Mouse (Mus musculus) forebrain, embryonic 11.5 days (tissue): Measurements from ENCODE around the gene Cds1. TPM values are rescaled to one million over a fixed set of nuclear protein-coding genes. Genes with fewer than 3 reads are reported as not detected.

Experiments
- ATAC-seq: fragments of 200-750 bp; cut with Nextera tagmentation; replicated peaks from 2 replicates; pipeline ENCODE4 v1.8.0; 2017; ENCODE audit warnings: moderate TSS enrichment; ENCODE audit not compliant: low FRiP score
- DNase-seq: peaks from one replicate; pipeline ENCODE4 v3.0.0-alpha.2; 2017; ENCODE audit warnings: low spot score
- H3K27ac ChIP-seq: fragments of 300-500 bp; sonication (generic); 2 replicates; pipeline ENCODE4 v1.5.1; 2014; ENCODE audit warnings: low read depth, low read length
- H3K27me3 ChIP-seq: fragments of 300-500 bp; sonication (generic); 2 replicates; pipeline ENCODE4 v1.6.1; 2014; ENCODE audit warnings: mild to moderate bottlenecking, low read length, mixed read lengths; ENCODE audit not compliant: control insufficient read depth, insufficient read depth
- H3K36me3 ChIP-seq: fragments of 300-500 bp; sonication (generic); 2 replicates; pipeline ENCODE4 v1.6.1; 2014; ENCODE audit warnings: mild to moderate bottlenecking, low read length, moderate library complexity, mixed read lengths; ENCODE audit not compliant: control insufficient read depth, insufficient read depth
- H3K4me1 ChIP-seq: fragments of 300-500 bp; sonication (generic); replicated peaks from 2 replicates; pipeline ENCODE4 v1.6.1; 2014; ENCODE audit warnings: low read length, mixed read lengths; ENCODE audit not compliant: control insufficient read depth, insufficient read depth
- H3K4me2 ChIP-seq: fragments of 300-500 bp; sonication (generic); 2 replicates; pipeline ENCODE4 v1.6.1; 2014; ENCODE audit warnings: low read depth, mild to moderate bottlenecking, low read length, moderate library complexity, mixed read lengths; ENCODE audit not compliant: severe bottlenecking
- H3K4me3 ChIP-seq: fragments of 300-500 bp; sonication (generic); 2 replicates; pipeline ENCODE4 v1.5.1; 2014; ENCODE audit warnings: low read depth, low read length
- H3K9ac ChIP-seq: fragments of 300-500 bp; sonication (generic); 2 replicates; pipeline ENCODE4 v1.6.1; 2014; ENCODE audit warnings: low read length
- H3K9me3 ChIP-seq: fragments of 300-500 bp; sonication (generic); 2 replicates; pipeline ENCODE4 v1.6.1; 2016; ENCODE audit warnings: low read length, mixed read lengths; ENCODE audit not compliant: control insufficient read depth
- WGBS: fragments of 180-500 bp; shearing (Covaris S2); extraction: QIAGEN DNeasy Blood & Tissue Kit; methylation state at CpG from one replicate; pipeline ENCODE4 v1.1.7; 2014; 5-methylcytosine and 5-hydroxymethylcytosine counted together
- polyA plus RNA-seq: library from polyadenylated mRNA; unstranded; fragments of >200 nt; fragmentation: Nextera tagmentation; extraction: Ambion mirVana; gene quantifications from 2 replicates; pipeline ENCODE4 v1.2.1, GENCODE M21; 2014

Gene Cds1
- polyA plus RNA-seq, 1 experiment from 2014 or later: 0.67 TPM

DNA sequence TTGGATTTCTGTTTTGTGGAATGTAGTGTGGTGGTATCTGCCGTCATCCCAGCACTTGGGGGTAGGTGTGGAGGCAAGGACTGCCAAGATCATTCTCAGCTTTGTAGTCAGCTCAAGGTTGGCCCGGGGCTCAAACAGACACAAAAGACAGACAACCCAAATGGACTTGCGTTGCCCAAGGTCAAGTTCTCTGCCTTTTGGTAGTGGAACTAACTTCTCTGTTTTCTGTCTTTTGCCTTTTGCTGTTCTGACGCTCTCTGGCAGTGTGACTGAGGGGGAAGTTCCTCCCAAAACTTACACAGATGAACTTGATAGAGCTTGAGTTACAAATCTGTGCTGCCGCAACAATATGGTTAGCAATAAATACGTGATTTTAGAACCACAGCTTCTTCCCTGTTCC is 1.3 kb downstream of the Cds1 start:
- Histone ChIP-seq H3K9ac (no peak overlapping the region), H3K4me2 (no peak overlapping the region), H3K36me3 (no peaks in the 10 kb centered on the region), H3K27me3 (peaks cover 48% of the 10 kb centered on the region), H3K9me3 (no peaks in the 10 kb centered on the region), H3K27ac (no peak overlapping the region), H3K4me1 (peaks cover 5% of the 10 kb centered on the region; the same call in 1 of the 2 replicates), H3K4me3 (no peak overlapping the region)
- 40% methylated on average over 6 of the region's 6 CpGs for WGBS
- DNase-seq: no peak
- ATAC-seq: no peak

DNA sequence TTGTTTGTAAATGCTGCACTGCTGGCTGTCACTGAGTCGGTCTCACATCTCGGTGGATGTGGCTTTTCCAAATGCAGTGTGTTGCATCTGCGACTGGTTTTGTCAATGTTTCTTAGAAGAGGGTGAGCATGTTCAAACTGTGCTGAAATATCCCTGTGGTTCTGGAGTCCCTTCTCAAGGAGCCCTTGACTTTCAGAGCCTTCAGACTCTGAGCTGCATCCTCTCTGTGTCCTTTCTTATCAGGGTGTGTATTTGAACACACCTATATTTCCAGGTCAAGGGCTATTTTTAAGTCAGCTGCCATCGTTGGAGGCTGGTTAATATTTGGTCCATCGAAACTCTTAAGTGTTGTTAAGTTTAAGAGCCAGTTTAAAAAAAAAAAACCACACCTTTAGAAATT is 2.2 kb downstream of the Cds1 start:
- Histone ChIP-seq H3K4me2 (no peak overlapping the region), H3K27me3 (peaks cover 48% of the 10 kb centered on the region), H3K4me3 (no peak overlapping the region), H3K9ac (no peak overlapping the region), H3K9me3 (no peaks in the 10 kb centered on the region), H3K27ac (no peak overlapping the region), H3K36me3 (no peaks in the 10 kb centered on the region), H3K4me1 (peaks cover 5% of the 10 kb centered on the region; the same call in 1 of the 2 replicates)
- DNase-seq (no peak), ATAC-seq (no peak)
- WGBS: 67% methylated on average over 5 of the region's 5 CpGs

DNA sequence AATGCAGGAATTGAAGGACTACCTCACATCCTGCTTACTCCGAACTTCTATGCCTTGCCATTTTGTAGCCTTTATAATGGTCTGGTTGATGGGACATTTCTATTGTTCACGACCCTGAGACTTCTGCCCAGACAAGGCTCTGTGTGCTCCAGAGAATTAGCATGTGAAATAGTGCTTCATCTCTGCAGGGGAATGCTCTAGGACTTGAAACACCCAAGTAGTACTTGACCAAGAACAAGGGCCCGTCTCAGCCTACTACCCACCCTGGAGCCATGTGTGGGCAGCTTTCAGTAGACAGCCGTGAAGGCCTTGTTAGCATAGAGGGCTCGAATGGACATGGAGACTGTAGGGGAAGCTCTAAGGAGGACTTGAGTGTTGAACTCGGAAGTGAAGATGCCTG is 2.6 kb downstream of the Cds1 start:
- no peak overlapping the region for H3K9ac ChIP-seq
- H3K27ac ChIP-seq: no peak overlapping the region
- no peak overlapping the region for H3K4me2 ChIP-seq
- H3K4me3 ChIP-seq: no peak overlapping the region
- H3K9me3 ChIP-seq: no peaks in the 10 kb centered on the region
- H3K27me3 ChIP-seq: peaks cover 48% of the 10 kb centered on the region
- H3K4me1 ChIP-seq: peaks cover 5% of the 10 kb centered on the region; the same call in 1 of the 2 replicates
- no peak for ATAC-seq
- WGBS: 69% methylated on average over 6 of the region's 6 CpGs
- H3K36me3 ChIP-seq: no peaks in the 10 kb centered on the region
- no peak for DNase-seq

DNA sequence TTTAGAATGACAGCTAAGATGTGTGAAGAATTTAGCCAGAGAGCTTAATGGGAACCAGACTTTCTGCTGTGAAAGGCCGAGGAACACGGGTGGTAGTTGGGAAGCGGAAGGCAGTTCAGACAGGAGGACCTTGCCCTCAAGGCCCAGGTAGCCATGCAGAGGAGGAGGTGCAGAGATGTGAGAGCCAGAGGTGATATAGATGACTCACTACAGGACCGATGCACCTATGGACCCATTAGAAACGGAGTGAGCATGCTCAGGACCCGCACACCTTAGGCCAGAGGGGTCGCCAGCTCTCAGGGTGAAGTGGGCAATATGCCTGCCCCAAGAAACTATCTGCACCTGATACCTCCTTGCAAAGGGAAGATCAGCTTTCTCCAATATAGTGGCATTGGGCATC is 3.6 kb downstream of the Cds1 start:
- Histone ChIP-seq H3K4me2 (no peak overlapping the region), H3K36me3 (no peaks in the 10 kb centered on the region), H3K9me3 (no peaks in the 10 kb centered on the region), H3K9ac (no peak overlapping the region), H3K27ac (no peak overlapping the region), H3K27me3 (peaks cover 42% of the 10 kb centered on the region), H3K4me3 (no peak overlapping the region), H3K4me1 (peaks cover 5% of the 10 kb centered on the region; the same call in 1 of the 2 replicates)
- DNase-seq (no peak), ATAC-seq (no peak)
- WGBS: 86% methylated on average over 7 of the region's 7 CpGs

DNA sequence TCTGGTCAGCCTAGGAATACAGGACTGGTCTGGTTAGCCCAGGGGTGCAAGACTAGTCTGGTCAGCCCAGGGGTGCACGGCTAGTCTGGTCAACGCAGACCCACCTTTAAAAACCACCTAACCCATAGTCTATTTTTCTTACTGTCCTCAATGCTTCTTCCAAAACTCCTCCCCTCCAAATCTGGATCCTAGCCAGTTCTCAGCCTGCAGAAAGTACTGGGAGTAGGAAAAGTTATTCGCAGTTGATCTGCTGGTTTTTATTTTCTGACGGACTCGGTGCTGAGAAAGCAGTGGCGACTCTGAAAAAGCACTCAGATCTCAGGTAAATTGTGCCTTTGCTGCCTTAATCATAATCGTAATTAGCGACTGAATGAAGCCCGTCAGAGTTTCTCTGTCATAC is 7.7 kb downstream of the Cds1 start:
- no peak for DNase-seq
- WGBS: 86% methylated on average over 9 of the region's 9 CpGs

DNA sequence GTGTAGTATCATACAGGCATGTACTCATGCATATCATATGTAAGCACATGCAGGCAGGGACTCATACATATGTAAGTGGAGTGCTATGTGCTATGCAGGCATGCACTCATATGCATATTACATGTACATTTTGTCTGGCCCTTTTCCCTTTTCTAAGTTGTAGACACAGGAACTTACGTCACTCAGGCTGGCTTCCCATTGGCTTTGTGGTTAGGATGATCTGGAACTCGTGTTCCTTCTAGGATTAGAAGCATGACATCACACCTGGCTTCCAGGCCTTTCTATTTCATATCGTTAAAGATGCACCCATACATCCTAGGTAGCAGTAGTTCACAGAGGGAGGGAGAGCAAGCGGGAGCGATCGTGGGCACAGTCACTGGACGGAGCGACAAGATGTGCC is 10.3 kb downstream of the Cds1 start:
- DNase-seq (no peak), ATAC-seq (no peak)
- 91% methylated on average over 8 of the region's 8 CpGs for WGBS
- Histone ChIP-seq H3K27ac (no peak overlapping the region), H3K36me3 (no peaks in the 10 kb centered on the region), H3K4me3 (no peak overlapping the region), H3K4me2 (no peak overlapping the region), H3K9me3 (no peaks in the 10 kb centered on the region), H3K27me3 (no peaks in the 10 kb centered on the region), H3K4me1 (no peaks in the 10 kb centered on the region), H3K9ac (no peak overlapping the region)

More for the DNA sequence above, 7.7 kb downstream of the Cds1 start:
- Histone ChIP-seq H3K4me2 (no peak overlapping the region), H3K9ac (no peak overlapping the region), H3K4me1 (no peaks in the 10 kb centered on the region), H3K27me3 (peaks cover 5% of the 10 kb centered on the region), H3K4me3 (no peak overlapping the region), H3K36me3 (no peaks in the 10 kb centered on the region), H3K27ac (no peak overlapping the region), H3K9me3 (no peaks in the 10 kb centered on the region)
- ATAC-seq: no peak

DNA sequence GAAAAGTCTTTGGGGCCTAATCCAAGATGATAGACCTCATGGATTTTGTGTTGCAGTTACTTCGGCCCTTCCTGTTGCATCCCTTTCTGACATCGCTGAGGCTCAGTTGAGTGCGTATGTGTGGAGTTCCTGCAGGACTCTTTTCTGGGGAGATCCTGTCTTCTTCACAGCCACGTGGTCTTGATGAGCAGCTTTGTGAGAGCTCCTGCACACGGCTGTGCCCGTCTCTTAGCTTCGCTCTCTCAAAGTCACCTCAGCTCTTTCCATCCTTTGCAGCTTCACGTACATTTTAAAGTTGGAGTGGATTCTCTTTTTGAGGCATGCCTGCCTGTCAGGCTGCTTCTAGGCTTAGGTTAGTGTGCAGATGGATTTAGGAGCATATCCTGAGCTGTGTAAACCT is 11.6 kb downstream of the Cds1 start:
- no peak overlapping the region for H3K4me3 ChIP-seq
- H3K27ac ChIP-seq: no peak overlapping the region
- H3K27me3 ChIP-seq: no peaks in the 10 kb centered on the region
- H3K9ac ChIP-seq: no peak overlapping the region
- no peak overlapping the region for H3K4me2 ChIP-seq
- no peaks in the 10 kb centered on the region for H3K36me3 ChIP-seq
- no peaks in the 10 kb centered on the region for H3K9me3 ChIP-seq
- no peaks in the 10 kb centered on the region for H3K4me1 ChIP-seq
- WGBS: 90% methylated on average over 8 of the region's 8 CpGs
- ATAC-seq: no peak
- no peak for DNase-seq

DNA sequence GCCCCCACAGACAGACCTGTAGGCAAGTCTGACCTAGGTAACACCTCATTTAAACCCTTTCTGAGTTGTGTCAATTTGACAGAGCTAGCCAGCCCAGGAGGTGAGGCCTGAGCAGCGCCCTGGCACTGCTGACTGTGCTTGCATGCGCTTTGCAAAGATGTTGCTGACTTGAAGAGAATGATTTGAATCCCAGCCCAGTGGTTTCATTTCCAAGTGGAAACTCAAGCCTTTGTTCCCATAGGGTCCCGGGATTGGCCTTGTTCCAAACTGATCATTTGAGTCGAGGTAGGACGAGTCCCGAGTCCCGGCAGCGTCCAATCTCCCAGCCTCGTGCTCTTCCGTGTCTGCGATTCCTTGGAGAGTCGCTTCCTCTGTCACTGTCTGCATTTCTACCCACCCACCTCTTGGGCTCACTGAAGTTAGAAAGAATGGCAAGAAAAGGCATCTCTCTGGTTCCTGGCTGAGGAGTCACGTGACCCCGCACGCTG is 14.5 kb downstream of the Cds1 start:
- no peak for ATAC-seq
- Histone ChIP-seq H3K4me3 (no peak overlapping the region), H3K27me3 (no peaks in the 10 kb centered on the region), H3K4me1 (no peaks in the 10 kb centered on the region), H3K27ac (no peak overlapping the region), H3K9ac (no peak overlapping the region), H3K9me3 (no peaks in the 10 kb centered on the region), H3K36me3 (no peaks in the 10 kb centered on the region), H3K4me2 (no peak overlapping the region)
- no peak for DNase-seq
- 89% methylated on average over 15 of the region's 15 CpGs for WGBS

DNA sequence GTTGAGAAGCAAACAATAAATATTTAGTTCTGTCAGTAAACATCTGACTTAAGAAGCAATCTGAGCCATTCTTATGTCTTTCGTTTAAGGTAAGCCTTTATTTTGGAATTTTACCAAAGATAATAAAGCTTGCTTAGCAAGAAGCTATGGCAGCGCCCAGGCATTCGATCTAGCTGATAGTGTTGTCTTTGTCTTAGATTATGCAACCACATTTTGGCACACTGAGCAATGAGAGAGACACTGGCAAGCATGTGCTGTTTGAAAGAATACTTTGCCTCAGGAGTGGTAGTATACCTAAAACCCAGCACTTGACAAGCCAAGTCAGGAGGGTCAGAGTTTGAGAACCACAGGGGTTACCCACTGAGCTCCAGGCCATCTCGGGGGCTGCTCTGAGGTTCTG is 16.0 kb downstream of the Cds1 start:
- DNase-seq (no peak), ATAC-seq (no peak)
- Histone ChIP-seq H3K9ac (no peak overlapping the region), H3K4me1 (no peaks in the 10 kb centered on the region), H3K4me3 (no peak overlapping the region), H3K27ac (no peak overlapping the region), H3K36me3 (no peaks in the 10 kb centered on the region), H3K4me2 (no peak overlapping the region), H3K9me3 (no peaks in the 10 kb centered on the region), H3K27me3 (no peaks in the 10 kb centered on the region)
- WGBS: 91% methylated on average over 4 of the region's 4 CpGs
